Mouse (Mus musculus): ENCODE measurements at regions not wholly inside any gene's neighbourhood (a gene's known extent, or its start where the extent isn't known, plus 50 kb on each side); places are given as distances from the start of the nearest gene placed in this dataset.

DNA sequence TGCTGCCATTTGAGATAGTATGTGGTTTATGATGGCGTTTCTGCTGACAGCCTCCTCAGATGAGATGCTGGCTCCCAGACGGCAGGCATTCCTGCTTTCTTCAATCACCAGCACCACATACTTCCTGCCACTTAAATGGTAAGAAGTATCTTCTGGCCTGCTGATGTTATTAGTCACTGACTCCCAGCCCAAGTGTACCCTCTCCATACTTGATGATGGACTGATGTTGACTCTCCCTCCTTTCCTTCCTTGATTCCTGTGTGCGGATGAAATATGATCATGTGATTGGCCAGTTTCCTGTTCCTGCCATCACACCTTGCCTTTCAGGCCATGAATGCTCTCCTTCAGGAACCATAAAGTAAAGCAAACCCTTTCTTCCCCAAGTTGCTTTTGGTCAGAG is 50.8 kb upstream of the Rpl10-ps3 start:
- no peak overlapping the region for H3K27ac ChIP-seq (ENCODE audit: insufficient read depth, low read depth)
- no peak overlapping the region for H3K4me3 ChIP-seq (replicated peaks in 1 of 3; ENCODE audit: low read depth in 2 of 3, low read length in 2 of 3, poor library complexity in 1 of 3)
- H3K4me1 ChIP-seq (ENCODE audit: control insufficient read depth in 1 of 2, insufficient read depth in 2 of 2) = no peaks in the 10 kb centered on the region
- in situ Hi-C loops (cut with MboI; ENCODE audit: low pct_ligation_motif_present, low pct_unique_long_range_greater_than_20kb, low sequenced_read_pairs) (no loop called here), dilution Hi-C loops (cut with MboI; ENCODE audit: extremely low pct_ligation_motif_present, extremely low pct_unique_long_range_greater_than_20kb, low sequenced_read_pairs) (no loop called here)
- TF ChIP-seq KAT2A (IDR thresholded peaks at IDR 0.05; ENCODE audit: insufficient replicate concordance, low read length) (no peak), RCOR1 (conservative IDR thresholded peaks at IDR 0.05; ENCODE audit: low read depth, low read length) (no peak), JUN (IDR thresholded peaks at IDR 0.05; ENCODE audit: insufficient read depth, low read depth, low read length) (no peak), SIN3A (IDR thresholded peaks at IDR 0.05; ENCODE audit: low read length) (no peak), CHD2 (IDR thresholded peaks at IDR 0.05; ENCODE audit: low read length) (no peak), HCFC1 (IDR thresholded peaks at IDR 0.05; ENCODE audit: low read depth, low read length) (no peak), UBTF (IDR thresholded peaks at IDR 0.05; ENCODE audit: low read depth, low read length) (no peak), E2F4 (IDR thresholded peaks at IDR 0.05; ENCODE audit: insufficient replicate concordance, low read depth, low read length) (no peak), IRF4 (IDR thresholded peaks at IDR 0.05; ENCODE audit: low read depth, low read length) (no peak), PAX5 (IDR thresholded peaks at IDR 0.05; ENCODE audit: low read length) (no peak), EP300 (IDR thresholded peaks at IDR 0.05; ENCODE audit: low read length) (no peak), ZNF384 (IDR thresholded peaks at IDR 0.05; ENCODE audit: low read depth, low read length) (no peak), MXI1 (IDR thresholded peaks at IDR 0.05; ENCODE audit: low read depth, low read length) (no peak), NELFE (IDR thresholded peaks at IDR 0.05; ENCODE audit: low read depth, low read length) (no peak), MAX (IDR thresholded peaks at IDR 0.05; ENCODE audit: low read length) (no peak), TCF12 (IDR thresholded peaks at IDR 0.05; ENCODE audit: low read depth, low read length) (no peak)
- no peaks in the 10 kb centered on the region for H3K79me2 ChIP-seq (replicated peaks; ENCODE audit: control insufficient read depth, extremely low read depth, insufficient read depth, poor library complexity, severe bottlenecking)
- no peak overlapping the region for H3K9ac ChIP-seq (ENCODE audit: insufficient read depth, low read depth)
- H3K4me2 ChIP-seq (ENCODE audit: insufficient read depth, low read depth, poor library complexity, severe bottlenecking) = no peak overlapping the region
- no peaks in the 10 kb centered on the region for H3K27me3 ChIP-seq (replicated peaks)
- H3K9me3 ChIP-seq (replicated peaks; ENCODE audit: low read length) = no peaks in the 10 kb centered on the region
- no peaks in the 10 kb centered on the region for H3K36me3 ChIP-seq (replicated peaks in 1 of 2; ENCODE audit: control insufficient read depth in 1 of 2, insufficient read depth in 1 of 2, low read length in 1 of 2)
- no peak for DNase-seq (ENCODE audit: extremely low read depth)

DNA sequence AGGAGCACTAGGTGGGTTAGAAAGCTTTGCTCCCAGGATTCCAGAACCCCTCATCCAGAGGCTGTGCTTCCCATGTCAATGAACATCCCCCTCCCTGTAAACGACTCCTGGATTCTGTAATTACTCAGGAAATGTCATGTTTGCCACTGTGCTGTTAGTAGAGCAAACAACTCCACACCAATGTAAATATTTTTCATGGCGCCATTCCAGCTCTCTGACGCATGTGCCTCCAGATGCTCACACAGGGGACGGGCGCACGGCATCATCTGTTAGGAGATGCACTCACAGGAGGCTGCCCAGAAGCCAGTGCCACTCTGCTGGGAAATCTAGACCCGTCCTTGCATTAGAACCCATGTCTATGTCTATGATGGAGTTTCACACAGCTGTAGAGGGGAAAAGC is 51.3 kb upstream of the Rpl10-ps3 start:
- Histone ChIP-seq H3K27ac (ENCODE audit: insufficient read depth, low read depth) (no peak overlapping the region), H3K27me3 (replicated peaks) (no peaks in the 10 kb centered on the region), H3K4me2 (ENCODE audit: insufficient read depth, low read depth, poor library complexity, severe bottlenecking) (no peak overlapping the region), H3K4me1 (ENCODE audit: control insufficient read depth in 1 of 2, insufficient read depth in 2 of 2) (no peaks in the 10 kb centered on the region), H3K9me3 (replicated peaks; ENCODE audit: low read length) (no peaks in the 10 kb centered on the region), H3K79me2 (replicated peaks; ENCODE audit: control insufficient read depth, extremely low read depth, insufficient read depth, poor library complexity, severe bottlenecking) (no peaks in the 10 kb centered on the region), H3K36me3 (replicated peaks in 1 of 2; ENCODE audit: control insufficient read depth in 1 of 2, insufficient read depth in 1 of 2, low read length in 1 of 2) (no peaks in the 10 kb centered on the region), H3K9ac (ENCODE audit: insufficient read depth, low read depth) (no peak overlapping the region), H3K4me3 (replicated peaks in 1 of 3; ENCODE audit: low read depth in 2 of 3, low read length in 2 of 3, poor library complexity in 1 of 3) (no peak overlapping the region)
- DNase-seq (ENCODE audit: extremely low read depth) = no peak
- in situ Hi-C loops (cut with MboI; ENCODE audit: low pct_ligation_motif_present, low pct_unique_long_range_greater_than_20kb, low sequenced_read_pairs) = no loop called here
- dilution Hi-C loops (cut with MboI; ENCODE audit: extremely low pct_ligation_motif_present, extremely low pct_unique_long_range_greater_than_20kb, low sequenced_read_pairs) = no loop called here
- TF ChIP-seq CHD1 (IDR thresholded peaks at IDR 0.05; ENCODE audit: low read depth, low read length) = no peak
- TF ChIP-seq PAX5 (IDR thresholded peaks at IDR 0.05; ENCODE audit: low read length) = no peak
- no peak for TF ChIP-seq MAX (IDR thresholded peaks at IDR 0.05; ENCODE audit: low read length)
- no peak for TF ChIP-seq CTCF (conservative IDR thresholded peaks at IDR 0.05 in 1 of 2, IDR thresholded peaks at IDR 0.05 in 1 of 2; ENCODE audit: low read depth in 2 of 2, low read length in 2 of 2)
- no peak for TF ChIP-seq ZKSCAN1 (IDR thresholded peaks at IDR 0.05; ENCODE audit: borderline replicate concordance, low read depth, low read length)
- TF ChIP-seq TCF12 (IDR thresholded peaks at IDR 0.05; ENCODE audit: low read depth, low read length) = no peak
- no peak for TF ChIP-seq KAT2A (IDR thresholded peaks at IDR 0.05; ENCODE audit: insufficient replicate concordance, low read length)
- no peak for TF ChIP-seq EP300 (IDR thresholded peaks at IDR 0.05; ENCODE audit: low read length)
- TF ChIP-seq GABPA (IDR thresholded peaks at IDR 0.05; ENCODE audit: insufficient replicate concordance, low read depth, low read length) = no peak
- no peak for TF ChIP-seq POLR2A (IDR thresholded peaks at IDR 0.05; ENCODE audit: low read depth, low read length)
- TF ChIP-seq UBTF (IDR thresholded peaks at IDR 0.05; ENCODE audit: low read depth, low read length) = no peak
